Mouse (Mus musculus) forebrain, embryonic 16.5 days (tissue): Measurements from ENCODE around the gene Gm20594. TPM values are rescaled to one million over a fixed set of nuclear protein-coding genes. Genes with fewer than 3 reads are reported as not detected.

Experiments used
- ATAC-seq: fragments of 200-750 bp; cut with Nextera tagmentation; 2 replicates; pipeline ENCODE4 v1.8.0; 2017; ENCODE audit warnings: mild to moderate bottlenecking, moderate library complexity
- H3K27ac ChIP-seq: fragments of 300-500 bp; sonication (generic); 2 replicates; pipeline ENCODE4 v1.5.1; 2014; ENCODE audit warnings: low read length, control low read depth
- H3K27me3 ChIP-seq: fragments of 300-500 bp; sonication (generic); replicated peaks from 2 replicates; pipeline ENCODE4 v1.6.1; 2014; ENCODE audit warnings: low read length; ENCODE audit not compliant: control insufficient read depth, insufficient read depth
- H3K36me3 ChIP-seq: fragments of 300-500 bp; sonication (generic); 2 replicates; pipeline ENCODE4 v1.6.1; 2014; ENCODE audit not compliant: control insufficient read depth, insufficient read depth
- H3K4me1 ChIP-seq: fragments of 300-500 bp; sonication (generic); replicated peaks from 2 replicates; pipeline ENCODE4 v1.6.1; 2014; ENCODE audit warnings: low read length; ENCODE audit not compliant: control insufficient read depth, insufficient read depth
- H3K4me2 ChIP-seq: fragments of 300-500 bp; sonication (generic); 2 replicates; pipeline ENCODE4 v1.6.1; 2014; ENCODE audit warnings: mild to moderate bottlenecking, low read length, control low read depth
- H3K4me3 ChIP-seq: fragments of 300-500 bp; sonication (generic); replicated peaks from 2 replicates; pipeline ENCODE4 v1.5.1; 2014; ENCODE audit warnings: mild to moderate bottlenecking, low read length, control low read depth
- H3K9ac ChIP-seq: fragments of 300-500 bp; sonication (generic); replicated peaks from 2 replicates; pipeline ENCODE4 v1.6.1; 2014; ENCODE audit warnings: low read depth, low read length, control low read depth
- H3K9me3 ChIP-seq: fragments of 300-500 bp; sonication (generic); 2 replicates; pipeline ENCODE4 v1.6.1; 2016; ENCODE audit warnings: low read length; ENCODE audit not compliant: control insufficient read depth
- WGBS: fragments of 180-500 bp; shearing (Covaris S2); extraction: QIAGEN DNeasy Blood & Tissue Kit; methylation state at CpG from one replicate; pipeline ENCODE4 v1.1.7; 2014; 5-methylcytosine and 5-hydroxymethylcytosine counted together
- polyA plus RNA-seq: library from polyadenylated mRNA; unstranded; fragments of >200 nt; fragmentation: Nextera tagmentation; extraction: Ambion mirVana; gene quantifications from 2 replicates; pipeline ENCODE4 v1.2.1, GENCODE M21; 2015

The Gm20594 gene
- polyA plus RNA-seq, result not detected in 2 replicates

GRCm38 (mm10) chr6:79817616-79818015 lies at the start of gene Gm20594:
TSS of gene Gm20594 (plus strand) at chr6:79817916.
- H3K4me3 ChIP-seq, result no peak within 1 kb of the TSS
- H3K27me3 ChIP-seq, result no peaks in the 10 kb centered on the region
- H3K9ac ChIP-seq, result no peak within 1 kb of the TSS
- no peak for ATAC-seq
- whole genome bisulfite sequencing, result 68% methylated on average over 1 of the region's 1 CpGs
- H3K9me3 ChIP-seq, result no peaks in the 10 kb centered on the region
- H3K4me2 ChIP-seq, result no peak within 1 kb of the TSS
- H3K27ac ChIP-seq, result no peak within 1 kb of the TSS
- H3K4me1 ChIP-seq, result no peaks in the 10 kb centered on the region
- H3K36me3 ChIP-seq, result no peaks in the 10 kb centered on the region

GRCm38 (mm10) chr6:79818114-79818513 lies 398 bp downstream of the Gm20594 start:
- H3K9me3 ChIP-seq, result no peaks in the 10 kb centered on the region
- no peak overlapping the region for H3K4me3 ChIP-seq
- no peak overlapping the region for H3K9ac ChIP-seq
- H3K27ac ChIP-seq, result no peak overlapping the region
- WGBS, result 79% methylated on average over 4 of the region's 4 CpGs
- H3K4me2 ChIP-seq, result no peak overlapping the region
- no peaks in the 10 kb centered on the region for H3K36me3 ChIP-seq
- 0 out of 2 replicates have a peak, but pooled peaks have one; percentile 64 for ATAC-seq
- no peaks in the 10 kb centered on the region for H3K27me3 ChIP-seq
- H3K4me1 ChIP-seq, result no peaks in the 10 kb centered on the region

- ATAC-seq, result no peak
- Histone ChIP-seq H3K27me3 (no peaks in the 10 kb centered on the region), H3K4me1 (no peaks in the 10 kb centered on the region), H3K4me2 (no peak overlapping the region), H3K9me3 (no peaks in the 10 kb centered on the region), H3K36me3 (no peaks in the 10 kb centered on the region), H3K27ac (no peak overlapping the region), H3K9ac (no peak overlapping the region), H3K4me3 (no peak overlapping the region)
- WGBS, result 88% methylated on average over 4 of the region's 4 CpGs
Observed at GRCm38 (mm10) chr6:79833845-79834244, 16.1 kb downstream of the Gm20594 start.

- Histone ChIP-seq H3K36me3 (no peaks in the 10 kb centered on the region), H3K4me3 (no peak overlapping the region), H3K4me1 (no peaks in the 10 kb centered on the region), H3K27me3 (no peaks in the 10 kb centered on the region), H3K27ac (no peak overlapping the region), H3K9me3 (no peaks in the 10 kb centered on the region), H3K9ac (no peak overlapping the region), H3K4me2 (no peak overlapping the region)
- ATAC-seq, result no peak
- WGBS, result 93% methylated on average over 1 of the region's 1 CpGs
Observed at GRCm38 (mm10) chr6:79846829-79847228, 29.1 kb downstream of the Gm20594 start.

Other genes starting within 250 kb of the Gm20594 start
- gene Lrrtm4, start 201.0 kb downstream of the Gm20594 start, polyA plus RNA-seq, result 22.9 TPM in 2 replicates